Mouse (Mus musculus): ENCODE measurements around the gene Kalrn.

GRCm38 (mm10) chr16:34119844-34120243 lies 453.5 kb downstream of the Kalrn start:
- TF ChIP-seq POLR2A (IDR thresholded peaks at IDR 0.05; ENCODE audit: extremely low read depth, insufficient read depth, low read length) = no peak
- TF ChIP-seq CTCF (IDR thresholded peaks at IDR 0.05; ENCODE audit: extremely low read depth, insufficient read depth, low read length) = no peak
